Mouse (Mus musculus) intestine, postnatal 0 days (tissue): ENCODE measurements around the gene Tmed2. TPM values are rescaled to one million over a fixed set of nuclear protein-coding genes. Genes with fewer than 3 reads are reported as not detected.

Experiments used
- ATAC-seq: fragments of 200-750 bp; cut with Nextera tagmentation; 2 replicates; pipeline ENCODE4 v1.8.0; 2017; ENCODE audit warnings: mild to moderate bottlenecking, moderate TSS enrichment, moderate library complexity
- H3K27ac ChIP-seq: fragments of 300-500 bp; sonication (generic); 2 replicates; pipeline ENCODE4 v1.5.1; 2014; ENCODE audit warnings: mild to moderate bottlenecking, low read depth, low read length, moderate library complexity
- H3K27me3 ChIP-seq: fragments of 300-500 bp; sonication (generic); replicated peaks from 2 replicates; pipeline ENCODE4 v1.6.1; 2014; ENCODE audit warnings: low read length, mixed read lengths; ENCODE audit not compliant: control insufficient read depth, insufficient read depth
- H3K36me3 ChIP-seq: fragments of 300-500 bp; sonication (generic); 2 replicates; pipeline ENCODE4 v1.6.1; 2014; ENCODE audit warnings: mild to moderate bottlenecking, moderate library complexity; ENCODE audit not compliant: control insufficient read depth, insufficient read depth
- H3K4me1 ChIP-seq: fragments of 300-500 bp; sonication (generic); replicated peaks from 2 replicates; pipeline ENCODE4 v1.6.1; 2014; ENCODE audit warnings: antibody characterized with exemption, low read length, mixed read lengths; ENCODE audit not compliant: control insufficient read depth, insufficient read depth
- H3K4me2 ChIP-seq: fragments of 300-500 bp; sonication (generic); replicated peaks from 2 replicates; pipeline ENCODE4 v1.6.1; 2014; ENCODE audit warnings: low read depth, mild to moderate bottlenecking, moderate library complexity
- H3K4me3 ChIP-seq: fragments of 300-500 bp; sonication (generic); 2 replicates; pipeline ENCODE4 v1.5.1; 2014; ENCODE audit warnings: low read depth, low read length
- H3K9ac ChIP-seq: fragments of 300-500 bp; sonication (generic); 2 replicates; pipeline ENCODE4 v1.6.1; 2014; ENCODE audit warnings: mild to moderate bottlenecking, low read depth, low read length
- H3K9me3 ChIP-seq: fragments of 300-500 bp; sonication (generic); 2 replicates; pipeline ENCODE4 v1.6.1; 2016; ENCODE audit warnings: mixed run types; ENCODE audit not compliant: control insufficient read depth
- CTCF ChIP-seq: sonication (generic); IDR thresholded peaks from 2 replicates; pipeline ENCODE4 v1.5.1; 2016; ENCODE audit warnings: low read depth, mild to moderate bottlenecking, control low read depth, antibody characterized with exemption, moderate library complexity
- WGBS: fragments of 180-500 bp; shearing (Covaris S2); extraction: QIAGEN DNeasy Blood & Tissue Kit; methylation state at CpG from one replicate; pipeline ENCODE4 v1.1.7; 2014; 5-methylcytosine and 5-hydroxymethylcytosine counted together
- polyA plus RNA-seq: library from polyadenylated mRNA; unstranded; fragments of >200 nt; fragmentation: Nextera tagmentation; extraction: Ambion mirVana; gene quantifications from 2 replicates; pipeline ENCODE4 v1.2.1, GENCODE M21; 2015

Gene Tmed2
- polyA plus RNA-seq, 1 experiment from 2014 or later = 414 TPM

- Histone ChIP-seq H3K9me3 (no peaks in the 10 kb centered on the region), H3K9ac (no peak overlapping the region), H3K4me3 (no peak overlapping the region), H3K4me1 (no peaks in the 10 kb centered on the region), H3K4me2 (no peak overlapping the region), H3K27me3 (no peaks in the 10 kb centered on the region), H3K27ac (no peak overlapping the region), H3K36me3 (no peaks in the 10 kb centered on the region)
- no peak for ATAC-seq
- whole genome bisulfite sequencing = 32% methylated on average over 10 of the region's 10 CpGs
- TF ChIP-seq CTCF = no peak
Observed at GRCm38 (mm10) chr5:124506731-124507359, 33.6 kb upstream of the Tmed2 start.

- WGBS = 86% methylated on average over 6 of the region's 6 CpGs
- H3K4me3 ChIP-seq = no peak overlapping the region
- no peaks in the 10 kb centered on the region for H3K36me3 ChIP-seq
- no peak for ATAC-seq
- H3K4me1 ChIP-seq = no peaks in the 10 kb centered on the region
- no peak overlapping the region for H3K4me2 ChIP-seq
- H3K9me3 ChIP-seq = no peaks in the 10 kb centered on the region
- H3K27me3 ChIP-seq = no peaks in the 10 kb centered on the region
- no peak for TF ChIP-seq CTCF
- no peak overlapping the region for H3K9ac ChIP-seq
- no peak overlapping the region for H3K27ac ChIP-seq
Observed at GRCm38 (mm10) chr5:124509200-124509599, 31.3 kb upstream of the Tmed2 start.

DNA sequence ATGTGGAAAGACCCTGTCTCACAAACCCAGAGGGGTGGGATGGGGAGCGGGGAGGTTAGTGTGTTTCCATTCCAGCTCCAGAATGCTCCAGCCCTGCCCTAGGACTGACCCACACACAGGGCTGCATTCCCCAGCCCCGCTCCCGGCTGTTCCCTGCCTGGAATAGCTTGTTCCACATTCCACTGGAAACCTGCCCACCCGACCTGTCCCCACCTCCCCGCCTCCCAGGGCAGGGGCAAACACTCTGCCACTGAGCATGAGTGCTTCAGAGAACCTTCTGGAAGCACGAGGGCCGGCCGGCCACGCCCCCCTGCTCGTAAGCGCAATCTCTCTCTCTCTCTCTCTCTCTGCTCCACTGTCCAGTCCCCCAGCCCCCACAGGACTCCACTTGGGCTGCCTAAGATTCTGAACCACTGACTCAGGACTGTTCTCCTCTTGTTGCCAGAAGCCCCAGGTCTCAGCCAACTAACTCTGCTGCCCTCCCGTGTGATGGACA lies 30.7 kb upstream of the Tmed2 start:
- H3K4me3 ChIP-seq = no peak overlapping the region
- TF ChIP-seq CTCF = no peak
- no peaks in the 10 kb centered on the region for H3K9me3 ChIP-seq
- H3K9ac ChIP-seq = no peak overlapping the region
- no peak for ATAC-seq
- 59% methylated on average over 12 of the region's 12 CpGs for WGBS
- no peak overlapping the region for H3K27ac ChIP-seq
- no peak overlapping the region for H3K4me2 ChIP-seq
- H3K4me1 ChIP-seq = no peaks in the 10 kb centered on the region
- H3K27me3 ChIP-seq = no peaks in the 10 kb centered on the region
- no peaks in the 10 kb centered on the region; the same call in 1 of the 2 replicates for H3K36me3 ChIP-seq

- WGBS = 89% methylated on average over 10 of the region's 10 CpGs
- Histone ChIP-seq H3K27ac (no peak overlapping the region), H3K4me2 (no peak overlapping the region), H3K36me3 (no peaks in the 10 kb centered on the region; the same call in 1 of the 2 replicates), H3K9me3 (no peaks in the 10 kb centered on the region), H3K4me1 (no peaks in the 10 kb centered on the region), H3K27me3 (no peaks in the 10 kb centered on the region), H3K9ac (no peak overlapping the region), H3K4me3 (no peak overlapping the region)
- no peak for TF ChIP-seq CTCF
- ATAC-seq = no peak
Observed at GRCm38 (mm10) chr5:124510536-124511050, 29.9 kb upstream of the Tmed2 start.

GRCm38 (mm10) chr5:124515789-124516188 lies 24.7 kb upstream of the Tmed2 start:
- no peak for ATAC-seq
- Histone ChIP-seq H3K27ac (no peak overlapping the region), H3K9me3 (no peaks in the 10 kb centered on the region), H3K27me3 (no peaks in the 10 kb centered on the region), H3K4me2 (no peak overlapping the region), H3K36me3 (peaks cover 3% of the 10 kb centered on the region; the same call in 1 of the 2 replicates), H3K4me3 (no peak overlapping the region), H3K4me1 (no peaks in the 10 kb centered on the region), H3K9ac (no peak overlapping the region)
- no peak for TF ChIP-seq CTCF
- 83% methylated on average over 5 of the region's 5 CpGs for WGBS

DNA sequence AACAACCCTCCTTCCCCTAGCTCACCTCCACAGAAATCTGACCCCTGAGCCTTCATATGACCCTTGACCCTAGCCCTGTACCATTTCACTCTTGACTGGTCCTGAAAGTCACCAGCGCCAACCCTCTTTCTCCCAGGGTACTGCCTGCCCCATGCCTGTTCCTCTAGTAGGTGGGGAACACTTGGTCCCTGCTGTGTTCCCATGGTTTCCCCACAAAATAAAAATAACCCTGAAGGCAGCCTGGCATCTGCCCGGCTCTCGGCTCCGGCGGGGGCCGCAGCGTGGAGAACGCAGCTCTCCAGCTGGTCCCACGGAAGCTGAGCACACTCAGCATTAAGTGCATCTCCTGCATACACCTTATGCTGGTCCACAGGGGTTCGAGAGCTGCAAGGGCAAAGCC lies 21.8 kb upstream of the Tmed2 start:
- no peak for ATAC-seq
- Histone ChIP-seq H3K27me3 (no peaks in the 10 kb centered on the region), H3K4me1 (no peaks in the 10 kb centered on the region), H3K9me3 (no peaks in the 10 kb centered on the region), H3K36me3 (peaks cover 4% of the 10 kb centered on the region; the same call in 1 of the 2 replicates), H3K4me3 (no peak overlapping the region), H3K9ac (no peak overlapping the region), H3K27ac (no peak overlapping the region), H3K4me2 (no peak overlapping the region)
- no peak for TF ChIP-seq CTCF
- 91% methylated on average over 10 of the region's 10 CpGs for WGBS
